8 mouse cellular contexts compared by ENCODE assay signal in the genomic region with DNA sequence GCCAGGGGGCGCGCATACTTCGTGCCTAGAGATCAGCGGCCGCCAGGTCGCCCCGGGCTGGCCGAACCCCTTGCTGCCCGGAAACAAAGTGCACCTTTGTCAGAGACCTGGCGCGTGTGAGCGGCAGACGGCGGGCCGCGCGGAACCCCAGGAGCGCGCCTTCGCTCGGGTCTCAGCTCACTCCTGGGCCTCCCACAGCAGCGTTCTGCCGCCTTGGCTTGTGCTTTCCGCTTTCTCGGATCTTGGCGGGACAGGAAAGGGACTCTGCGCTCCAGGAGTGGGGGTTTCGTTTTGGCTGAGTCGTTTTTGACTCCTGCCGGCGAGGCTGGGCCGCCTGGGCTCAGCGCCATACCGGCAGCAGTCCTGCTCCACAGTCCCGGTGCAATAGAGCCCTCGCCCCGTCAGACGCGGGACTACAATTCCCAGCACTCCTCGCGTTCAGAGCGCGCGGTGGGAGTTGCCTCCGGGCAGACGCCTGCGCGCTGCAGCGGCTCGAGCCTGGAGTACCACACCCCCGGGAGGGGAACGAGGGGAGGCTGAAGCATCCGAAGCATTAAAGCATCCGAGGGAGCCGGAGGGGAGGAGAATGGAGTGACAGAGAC. TPM values are rescaled to one million over a fixed set of nuclear protein-coding genes. Genes with fewer than 3 reads are reported as not detected.
DNase-seq lines count a peak whose midpoint lies in the region; ATAC-seq and TF ChIP-seq lines count a peak whose summit lies in the region.

A gene (plus strand): TSS at position 36 of the 602 bp plus-strand sequence.

- peak within 1 kb of the TSS; percentile 78 for H3K4me2 ChIP-seq in lung, embryonic 16.5 days (ENCODE audit: low read depth, low read length)

- no peaks in the 10 kb centered on the region for H3K27me3 ChIP-seq in MEL (ENCODE audit: control insufficient read depth in 1 of 2, insufficient read depth in 2 of 2, low read length in 2 of 2)
- H3K27me3 ChIP-seq in cerebellum, adult 2 months (ENCODE audit: control insufficient read depth, insufficient read depth, low read length), result no peaks in the 10 kb centered on the region
- no peaks in the 10 kb centered on the region for H3K27me3 ChIP-seq in lung, embryonic 16.5 days (ENCODE audit: control insufficient read depth, insufficient read depth, low read depth, low read length)

- peak within 1 kb of the TSS; percentile 96 for H3K9ac ChIP-seq in MEL (ENCODE audit: control insufficient read depth, low read depth, low read length, poor library complexity, severe bottlenecking)
- H3K9ac ChIP-seq in lung, embryonic 16.5 days (ENCODE audit: low read length), result peak within 1 kb of the TSS; percentile 94

- TF ChIP-seq POLR2A in MEL (IDR thresholded peaks at IDR 0.05; ENCODE audit: control insufficient read depth in 1 of 2, insufficient read depth in 1 of 2, low read depth in 1 of 2, low read length in 2 of 2, poor library complexity in 1 of 2), result peak in 1 of 2 experiments; percentile 79; a peak in 2 of 4 replicates
- peak; percentile 33; the same call in 1 of the 2 replicates for TF ChIP-seq POLR2A in cerebellum, adult 2 months (IDR thresholded peaks at IDR 0.05; ENCODE audit: borderline replicate concordance, insufficient read depth, low read length)

- H3K27ac ChIP-seq in MEL (ENCODE audit: control insufficient read depth, low read depth, low read length), result peak within 1 kb of the TSS; percentile 84
- H3K27ac ChIP-seq in cerebellum, adult 2 months (ENCODE audit: insufficient read depth, low read length), result peak within 1 kb of the TSS; percentile 68
- peak within 1 kb of the TSS; percentile 99 for H3K27ac ChIP-seq in lung, embryonic 16.5 days (ENCODE audit: low read length)

- peak; percentile 4 to 19; a peak in 1 of 4 replicates for TF ChIP-seq EP300 in MEL (IDR thresholded peaks at IDR 0.05; ENCODE audit: low read depth in 1 of 2, low read length in 2 of 2)

- peaks cover 2% of the 10 kb centered on the region; the same call in 1 of the 2 replicates for H3K79me2 ChIP-seq in MEL (ENCODE audit: control insufficient read depth, insufficient read depth, low read length, poor library complexity)

- H3K4me1 ChIP-seq in MEL (ENCODE audit: control insufficient read depth in 1 of 2, insufficient read depth in 2 of 2, low read length in 2 of 2), result peaks cover 20 to 24% of the 10 kb centered on the region in 2 experiments
- H3K4me1 ChIP-seq in cerebellum, adult 2 months (ENCODE audit: control insufficient read depth, insufficient read depth, low read length), result no peaks in the 10 kb centered on the region
- H3K4me1 ChIP-seq in lung, embryonic 16.5 days (replicated peaks; ENCODE audit: control insufficient read depth, insufficient read depth, low read length), result peaks cover 17% of the 10 kb centered on the region

- peak; percentile 93 to 96 for ATAC-seq in hematopoietic stem cell, adult 5-6 weeks (replicated peaks in 1 of 2; ENCODE audit: insufficient read depth in 1 of 2, low FRiP score in 2 of 2, low TSS enrichment in 1 of 2, low read depth in 1 of 2, poor library complexity in 2 of 2, severe bottlenecking in 2 of 2)
- ATAC-seq in lung, embryonic 16.5 days (ENCODE audit: low read depth), result peak; percentile 97

- peak within 1 kb of the TSS; percentile 90 to 92 for H3K4me3 ChIP-seq in MEL (ENCODE audit: control insufficient read depth in 1 of 2, insufficient read depth in 1 of 2, low read depth in 2 of 2, low read length in 2 of 2)
- peak within 1 kb of the TSS; percentile 61 for H3K4me3 ChIP-seq in cerebellum, adult 2 months (replicated peaks; ENCODE audit: insufficient read depth, low read depth, low read length)
- H3K4me3 ChIP-seq in lung, embryonic 16.5 days (ENCODE audit: low read length), result peak within 1 kb of the TSS; percentile 66

- TF ChIP-seq CTCF in MEL (IDR thresholded peaks at IDR 0.05 in 2 of 3, conservative IDR thresholded peaks at IDR 0.05 in 1 of 3; ENCODE audit: control insufficient read depth in 1 of 3, insufficient read depth in 1 of 3, low read depth in 2 of 3, low read length in 3 of 3, poor library complexity in 1 of 3, severe bottlenecking in 1 of 3), result peak; percentile 67 to 99 (median 97)
- peak; percentile 75; the same call in 1 of the 2 replicates for TF ChIP-seq CTCF in cerebellum, adult 2 months (IDR thresholded peaks at IDR 0.05; ENCODE audit: borderline replicate concordance, insufficient read depth, low read depth, low read length)

- peaks cover 0 to 35% of the 10 kb centered on the region in 2 experiments; a peak in 2 of 4 replicates for H3K36me3 ChIP-seq in MEL (ENCODE audit: control insufficient read depth in 1 of 2, insufficient read depth in 2 of 2, low read length in 2 of 2)
- H3K36me3 ChIP-seq in lung, embryonic 16.5 days (ENCODE audit: control insufficient read depth, insufficient read depth, low read length), result no peaks in the 10 kb centered on the region

- WGBS in cerebellum, adult 2 months, result under 1% methylated on average over 55 of the region's 55 CpGs
- under 1% methylated on average over 51 of the region's 55 CpGs for WGBS in lung, embryonic 16.5 days

- peak; percentile 74 for TF ChIP-seq RAD21 in MEL (IDR thresholded peaks at IDR 0.05; ENCODE audit: low read depth, low read length)

- no peaks in the 10 kb centered on the region for H3K9me3 ChIP-seq in MEL (replicated peaks; ENCODE audit: insufficient read depth, low read length)
- H3K9me3 ChIP-seq in lung, embryonic 16.5 days (ENCODE audit: control insufficient read depth, low read length), result no peaks in the 10 kb centered on the region

- peak; percentile 98 for DNase-seq in MEL (ENCODE audit: low read depth, low spot score)
- DNase-seq in cerebellum, adult 2 months, result peak; percentile 95 to 97
- peak; percentile 95 for DNase-seq in forelimb bud, embryonic 11.5 days (ENCODE audit: low read depth, low spot score)
- DNase-seq in layer of hippocampus, adult 9-10 months (ENCODE audit: low spot score), result peak; percentile 90
- peak; percentile 91 for DNase-seq in ovary, postnatal 10 days (ENCODE audit: low spot score)
- DNase-seq in thymus, postnatal 10 days (ENCODE audit: low spot score in 2 of 2), result peak; percentile 93 to 95

TF ChIP-seq in MEL, 35 proteins besides CTCF, POLR2A, EP300 and RAD21 (continues in another document):
- TF ChIP-seq UBTF (IDR thresholded peaks at IDR 0.05; ENCODE audit: borderline replicate concordance, insufficient read depth, low read depth, low read length), result no peak
- no peak for TF ChIP-seq MYB (IDR thresholded peaks at IDR 0.05; ENCODE audit: low read depth, low read length)
- peak; percentile 83 for TF ChIP-seq NELFE (IDR thresholded peaks at IDR 0.05; ENCODE audit: low read depth, low read length)
- peak; percentile 76; the same call in 1 of the 2 replicates for TF ChIP-seq KAT2A (conservative IDR thresholded peaks at IDR 0.05; ENCODE audit: low read depth, low read length)
- no peak for TF ChIP-seq GATA1 (IDR thresholded peaks at IDR 0.05; ENCODE audit: low read depth, low read length)
- peak; percentile 85 for TF ChIP-seq MXI1 (IDR thresholded peaks at IDR 0.05; ENCODE audit: low read depth, low read length)
- no peak; the same call in 1 of the 2 replicates for TF ChIP-seq CHD1 (IDR thresholded peaks at IDR 0.05; ENCODE audit: low read depth, low read length)
- no peak for TF ChIP-seq CHD2 (IDR thresholded peaks at IDR 0.05; ENCODE audit: low read length)
- TF ChIP-seq ETS1 (IDR thresholded peaks at IDR 0.05; ENCODE audit: low read depth, low read length), result peak; percentile 46
- TF ChIP-seq USF2 (IDR thresholded peaks at IDR 0.05; ENCODE audit: borderline replicate concordance in 1 of 2, insufficient read depth in 1 of 2, low read depth in 1 of 2, low read length in 2 of 2), result no peak
- no peak for TF ChIP-seq JUND (IDR thresholded peaks at IDR 0.05; ENCODE audit: low read depth, low read length)
- TF ChIP-seq RCOR1 (IDR thresholded peaks at IDR 0.05; ENCODE audit: low read depth, low read length), result peak; percentile 39; the same call in 1 of the 2 replicates
- no peak for TF ChIP-seq ZNF384 (IDR thresholded peaks at IDR 0.05; ENCODE audit: low read depth, low read length)
- TF ChIP-seq ELF1 (IDR thresholded peaks at IDR 0.05; ENCODE audit: low read depth, low read length), result peak; percentile 54
- TF ChIP-seq USF1 (IDR thresholded peaks at IDR 0.05; ENCODE audit: low read depth, low read length), result 0 out of 2 replicates have a peak, but pooled peaks have one; percentile 22
- TF ChIP-seq POLR2AphosphoS5 (IDR thresholded peaks at IDR 0.05; ENCODE audit: borderline replicate concordance, low read depth, low read length), result no peak
- peak; percentile 30; the same call in 1 of the 2 replicates for TF ChIP-seq MAX (IDR thresholded peaks at IDR 0.05; ENCODE audit: low read length)
- peak; percentile 96 for TF ChIP-seq HCFC1 (IDR thresholded peaks at IDR 0.05; ENCODE audit: low read depth, low read length)
- TF ChIP-seq ZMIZ1 (IDR thresholded peaks at IDR 0.05; ENCODE audit: low read depth, low read length), result peak; percentile 76
- peak; percentile 87; the same call in 1 of the 2 replicates for TF ChIP-seq SMC3 (IDR thresholded peaks at IDR 0.05; ENCODE audit: low read depth, low read length)
- TF ChIP-seq BHLHE40 (IDR thresholded peaks at IDR 0.05; ENCODE audit: borderline replicate concordance, low read depth, low read length), result no peak
- peak; percentile 91 for TF ChIP-seq NRF1 (IDR thresholded peaks at IDR 0.05; ENCODE audit: insufficient read depth, low read depth, low read length, poor library complexity, severe bottlenecking)
- no peak; the same call in 1 of the 2 replicates for TF ChIP-seq TBP (IDR thresholded peaks at IDR 0.05; ENCODE audit: low read depth, low read length)
- TF ChIP-seq MAZ (IDR thresholded peaks at IDR 0.05; ENCODE audit: low read depth, low read length), result peak; percentile 76; the same call in 1 of the 2 replicates
- no peak for TF ChIP-seq TCF12 (IDR thresholded peaks at IDR 0.05; ENCODE audit: low read depth, low read length)
- TF ChIP-seq MEF2A (IDR thresholded peaks at IDR 0.05; ENCODE audit: extremely low read depth, insufficient replicate concordance, low read depth, low read length, poor library complexity, severe bottlenecking), result peak; percentile 16; the same call in 1 of the 2 replicates
- no peak for TF ChIP-seq MAFK (IDR thresholded peaks at IDR 0.05; ENCODE audit: borderline replicate concordance, low read depth, low read length)
- TF ChIP-seq E2F4 (IDR thresholded peaks at IDR 0.05; ENCODE audit: borderline replicate concordance, low read depth, low read length), result peak; percentile 79; the same call in 1 of the 2 replicates

RNA-seq across cellular contexts. Expression of the gene that starts here (rescaled TPM):
- 3.3 and 4.2 TPM in 2 replicates for total RNA-seq in MEL (2012; rRNA removed)
- polyA plus RNA-seq in MEL (2012; ENCODE audit: insufficient read depth in 1 of 2, insufficient read length in 2 of 2, low read depth in 1 of 2, low replicate concordance in 2 of 2, missing spikeins in 1 of 2), result 1 to 10 TPM in 1 of 2 experiments, not detected in 1; 8.1 TPM
- 9.6 and 11.0 TPM in 2 replicates for polyA plus RNA-seq in cerebellum, adult 2 months (2012; rRNA removed)
- 4.8 and 8.4 TPM in 2 replicates for total RNA-seq in hematopoietic stem cell, adult 5-6 weeks (2017)
- polyA plus RNA-seq in lung, embryonic 16.5 days (2015; fragmentation: Nextera tagmentation; extraction: Ambion mirVana), result 3.5 and 4.9 TPM in 2 replicates

Comparison
In these comparisons a context has a peak if more than half of its experiments do, and no peak if none do; other contexts are left out.
1. Peak in every context shown above with its lines: DNase-seq, ATAC-seq, H3K4me3 ChIP-seq and H3K27ac ChIP-seq.